Mouse (Mus musculus): ENCODE measurements around the gene Bbof1.

DNA sequence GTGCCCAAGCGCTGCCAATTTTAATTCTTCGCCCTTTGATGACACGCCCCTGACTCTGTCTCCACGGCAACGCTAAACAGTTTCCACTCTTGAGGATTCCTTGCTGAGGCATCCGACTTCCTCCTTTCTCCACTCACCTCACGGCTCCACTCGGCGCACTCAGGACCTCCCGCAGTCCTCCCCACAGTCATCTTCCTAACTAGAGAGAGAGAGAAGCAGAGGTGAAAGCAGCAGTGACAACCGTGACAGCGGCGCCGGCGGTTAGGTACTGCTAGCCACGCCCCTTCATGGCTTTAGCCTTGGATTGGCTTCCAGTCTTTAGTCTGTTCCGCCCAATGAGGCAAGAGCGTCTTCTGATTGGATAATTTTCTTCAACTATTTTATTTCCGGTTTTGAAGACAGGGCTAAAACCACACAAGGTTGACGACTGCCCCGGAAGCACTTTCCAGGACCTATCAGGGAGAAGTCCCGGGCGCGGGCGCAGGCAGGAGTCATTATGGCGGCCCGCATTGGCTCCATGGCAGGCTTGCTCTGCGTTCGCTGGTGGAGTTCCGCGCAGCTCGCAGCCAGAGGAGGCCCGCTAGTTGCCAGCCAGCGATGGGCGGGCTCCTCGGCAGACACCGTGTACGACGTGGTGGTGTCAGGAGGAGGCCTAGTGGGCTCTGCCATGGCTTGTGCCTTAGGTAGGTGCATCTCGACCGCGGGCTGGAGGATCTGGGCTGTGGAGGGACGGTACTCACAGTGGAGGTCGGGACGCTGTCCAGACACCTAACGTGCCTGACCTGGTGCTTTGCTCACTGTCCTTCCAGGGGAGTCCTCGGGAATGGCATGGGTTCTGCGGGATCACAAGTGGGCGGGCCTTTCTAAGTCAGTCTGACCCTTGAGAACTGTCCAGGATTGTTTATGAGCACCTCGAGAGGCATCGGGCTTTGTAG lies 47.0 kb upstream of the Bbof1 start, which contains the start of the genes Coq6 and Fam161b:
- TF ChIP-seq CTCF (conservative IDR thresholded peaks at IDR 0.05; ENCODE audit: insufficient read depth, insufficient read length, low read depth, low read length) (no peak), POLR2A (IDR thresholded peaks at IDR 0.05; ENCODE audit: low read depth, low read length) (peak; percentile 13)

Measured in kidney, adult 2 months (tissue).